Mouse (Mus musculus) erythroblast, adult 5-6 weeks (primary cell): ENCODE results near the gene Il9. TPM values are rescaled to one million over a fixed set of nuclear protein-coding genes. Genes with fewer than 3 reads are reported as not detected.

ENCODE experiments used
- ATAC-seq: replicated peaks from 2 replicates; pipeline ENCODE4 v1.8.0; 2016; ENCODE audit warnings: moderate number of reproducible peaks, mild to moderate bottlenecking, moderate TSS enrichment, inconsistent platforms; ENCODE audit not compliant: poor library complexity, low FRiP score, severe bottlenecking
- total RNA-seq, 2 experiments: library from RNA; stranded (forward) in 1 of 2; stranded (reverse) in 1 of 2; fragments of 150-400 nt in 1 of 2; fragments of 200-764, 138-1000 nt in 1 of 2; gene quantifications; 2 replicates each; pipeline versions ENCODE4 v1.2.3 to v1.2.4; 2015 to 2017; ENCODE audit warnings: low replicate concordance in 2 of 2

The Il9 gene
- total RNA-seq, 2 experiments from 2014 or later: not detected

DNA sequence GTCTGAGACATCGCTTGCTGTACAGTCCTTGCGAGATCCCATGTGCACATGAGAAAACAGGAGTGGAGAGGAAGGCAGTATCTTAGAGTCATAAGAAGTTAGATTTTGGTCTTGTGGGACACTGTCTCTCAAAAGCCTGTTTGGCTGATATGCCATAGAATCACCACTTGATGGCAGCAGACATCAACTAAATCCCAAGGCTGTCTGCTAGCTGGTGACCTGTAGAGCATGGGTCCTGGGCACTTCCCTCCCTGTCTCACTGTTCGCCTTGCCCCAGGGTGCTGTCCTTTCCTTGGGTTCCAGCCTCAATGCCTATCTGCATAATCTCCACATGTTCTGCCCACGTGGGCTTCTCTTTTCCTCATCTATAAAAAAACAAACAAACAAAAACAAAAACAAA, 6.7 kb downstream of the Il9 start:
- no peak for ATAC-seq

DNA sequence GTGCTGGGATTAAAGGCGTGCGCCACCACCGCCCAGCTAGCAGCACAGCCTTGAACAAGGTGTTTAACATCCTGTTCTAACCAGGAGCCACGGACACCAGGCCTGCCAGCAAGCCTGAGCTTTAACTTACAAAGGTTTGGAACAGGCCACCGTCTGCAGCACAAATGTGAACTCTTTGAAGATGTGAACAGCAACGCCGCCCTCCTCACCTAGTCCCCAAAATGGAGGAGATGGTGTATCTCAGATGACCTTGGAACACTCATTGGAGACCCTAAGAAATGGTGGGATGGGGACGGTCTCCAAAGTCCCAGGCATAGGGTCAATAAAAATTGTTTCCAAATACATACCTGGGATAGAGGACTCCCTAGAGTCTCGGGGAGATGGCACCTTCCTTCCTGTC, 9.4 kb downstream of the Il9 start:
- ATAC-seq: no peak

DNA sequence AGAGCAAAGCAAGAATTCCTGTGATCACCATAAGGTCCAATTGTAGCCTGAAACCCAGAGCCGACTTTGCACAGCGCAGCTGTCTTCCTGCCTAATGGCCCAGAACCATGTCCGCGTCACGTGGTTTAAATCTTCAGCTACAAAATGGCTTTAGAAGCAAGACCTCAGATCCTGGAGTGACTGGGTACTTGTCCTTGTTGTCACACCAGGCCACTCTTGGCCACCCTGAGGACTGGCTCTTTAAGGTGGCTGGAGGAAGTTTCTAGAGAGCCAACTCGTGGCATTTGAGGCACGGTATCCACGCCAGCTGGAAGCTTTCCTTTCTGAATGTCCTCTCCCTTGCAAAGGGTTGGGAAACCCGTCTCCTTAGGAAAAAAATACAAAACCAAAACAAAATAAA, 10.1 kb downstream of the Il9 start:
- ATAC-seq: no peak

DNA sequence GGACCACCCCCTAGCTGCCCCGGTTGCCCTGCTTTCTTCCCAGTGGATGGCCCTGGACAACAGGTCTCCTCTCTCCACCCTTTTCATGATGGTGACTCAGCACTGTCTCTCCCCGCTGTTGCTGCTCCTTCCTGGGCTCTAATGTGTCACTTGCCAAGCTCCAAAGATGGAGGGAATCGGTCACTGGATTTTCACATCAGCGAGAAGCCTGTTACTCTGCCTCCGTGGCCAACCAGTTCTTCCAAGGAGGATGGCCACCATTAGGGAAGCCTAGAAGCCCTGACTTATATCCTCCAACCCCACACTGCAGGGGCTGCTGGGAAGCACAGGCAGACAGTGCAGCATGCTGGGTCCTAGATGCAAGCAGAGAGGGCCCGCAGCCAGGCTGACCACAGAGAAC, 10.8 kb downstream of the Il9 start:
- no peak for ATAC-seq

DNA sequence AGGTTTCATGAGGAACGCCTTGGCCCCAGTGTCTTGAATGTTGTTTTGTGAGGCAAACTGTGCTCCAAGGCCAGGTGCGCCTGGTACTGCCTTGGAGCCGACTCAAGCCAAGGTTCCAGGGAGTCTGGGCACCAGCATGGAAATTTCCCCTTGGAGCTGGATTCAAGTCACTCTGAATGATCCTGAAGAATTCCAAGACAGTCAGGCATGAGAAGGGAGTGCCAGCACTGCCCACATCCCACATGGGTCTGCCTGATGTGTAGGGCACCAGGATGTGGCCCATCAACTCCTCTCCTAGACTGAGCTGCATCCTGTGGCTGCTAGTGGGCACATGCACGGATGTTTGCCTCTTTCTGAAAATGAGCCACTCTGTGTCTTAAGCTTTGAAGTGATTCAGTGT, 13.5 kb downstream of the Il9 start:
- no peak for ATAC-seq

DNA sequence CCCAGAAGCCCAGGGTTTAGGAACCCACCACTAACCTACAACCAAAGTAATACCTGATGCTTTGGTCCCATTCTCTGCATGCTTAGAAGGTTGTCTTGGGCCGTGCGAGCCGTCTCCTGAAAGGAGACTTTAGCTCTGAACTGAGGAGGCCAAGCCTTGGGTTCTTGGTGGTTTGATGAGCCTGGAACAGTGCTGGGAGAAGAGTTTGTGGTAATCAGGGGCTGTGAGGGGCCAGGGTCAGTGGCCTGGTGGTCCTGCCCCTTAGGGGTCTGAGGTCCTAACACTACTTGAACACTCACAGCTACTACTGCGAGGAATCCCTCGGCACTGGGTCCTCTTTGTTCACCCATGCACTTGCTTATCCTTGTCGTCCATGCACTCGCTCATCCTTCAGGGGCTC, 14.3 kb downstream of the Il9 start:
- no peak for ATAC-seq

DNA sequence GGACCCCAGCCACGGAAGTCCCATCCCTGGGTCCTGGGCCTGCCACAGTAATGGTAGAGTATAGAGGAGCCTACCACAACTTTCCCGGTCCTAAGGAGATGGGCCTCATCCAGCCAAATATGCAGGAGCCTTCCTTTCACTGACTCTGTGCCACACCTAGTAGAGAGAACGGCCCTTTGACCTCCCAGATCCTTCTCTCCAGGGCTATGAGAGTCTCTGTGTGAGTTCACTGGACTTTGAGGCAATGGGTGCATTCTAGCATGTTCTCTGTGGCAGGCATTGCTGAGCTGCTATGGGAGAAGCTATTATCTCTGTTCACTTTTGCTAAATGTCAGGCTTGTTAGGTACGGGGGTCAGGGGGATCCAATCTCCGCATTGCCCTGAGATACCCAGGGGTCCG, 18.3 kb downstream of the Il9 start:
- ATAC-seq: no peak

DNA sequence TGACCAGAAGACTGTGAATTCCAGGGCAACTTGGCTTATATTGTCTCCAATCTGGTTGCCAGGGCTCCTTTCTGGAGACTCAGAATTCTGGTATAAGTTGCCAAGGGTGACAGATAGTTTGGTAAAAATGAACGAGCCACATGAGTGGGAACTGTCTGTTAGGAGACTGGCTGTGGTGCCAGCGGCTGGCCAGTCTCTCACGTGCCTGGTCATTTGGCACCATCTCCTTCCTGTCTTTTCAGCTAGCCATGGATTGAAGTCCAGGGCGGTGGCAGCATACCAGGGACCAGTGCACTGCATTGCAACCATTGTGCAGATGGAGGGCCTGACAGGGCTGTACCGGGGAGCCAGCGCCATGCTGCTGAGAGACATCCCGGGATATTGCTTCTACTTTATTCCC, 18.8 kb downstream of the Il9 start:
- no peak for ATAC-seq

DNA sequence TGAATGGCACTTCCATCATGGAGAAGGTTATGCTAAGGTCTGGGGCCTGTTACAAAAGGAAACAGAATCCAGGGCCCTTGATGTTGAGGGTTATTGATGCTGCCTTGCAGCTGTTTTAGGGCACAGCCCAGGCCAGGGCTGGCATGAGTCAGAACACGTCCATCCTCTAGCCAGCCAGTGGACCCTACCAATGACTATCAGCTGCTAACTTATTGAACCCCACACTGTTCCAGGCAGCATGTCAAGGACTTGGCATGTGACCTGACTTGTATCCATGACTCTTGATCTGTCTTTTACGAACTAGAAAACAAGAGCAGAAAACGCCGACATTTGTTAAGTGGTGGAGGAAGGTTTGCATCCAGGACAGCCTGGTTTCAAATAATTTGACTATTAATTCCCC, 19.3 kb downstream of the Il9 start:
- ATAC-seq: no peak

DNA sequence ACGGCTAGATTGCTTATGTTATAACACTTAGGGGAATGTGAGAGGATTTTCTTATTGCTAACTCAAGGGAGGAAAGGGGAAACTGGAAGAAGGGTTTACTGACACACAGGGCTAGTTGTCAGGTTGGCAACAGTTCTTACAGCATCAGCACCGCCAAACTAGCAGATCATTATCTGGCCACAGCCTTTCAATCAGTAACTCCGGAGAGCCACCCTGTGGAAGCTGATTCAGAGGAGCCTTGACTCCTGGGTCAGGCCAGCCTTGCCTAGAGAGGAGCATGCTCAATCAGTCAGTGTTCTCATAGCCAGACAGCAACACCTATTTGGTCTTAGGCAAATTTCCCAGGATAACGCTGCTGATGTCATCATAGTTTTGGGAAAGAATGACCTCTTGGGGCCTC, 20.6 kb downstream of the Il9 start:
- ATAC-seq: no peak

DNA sequence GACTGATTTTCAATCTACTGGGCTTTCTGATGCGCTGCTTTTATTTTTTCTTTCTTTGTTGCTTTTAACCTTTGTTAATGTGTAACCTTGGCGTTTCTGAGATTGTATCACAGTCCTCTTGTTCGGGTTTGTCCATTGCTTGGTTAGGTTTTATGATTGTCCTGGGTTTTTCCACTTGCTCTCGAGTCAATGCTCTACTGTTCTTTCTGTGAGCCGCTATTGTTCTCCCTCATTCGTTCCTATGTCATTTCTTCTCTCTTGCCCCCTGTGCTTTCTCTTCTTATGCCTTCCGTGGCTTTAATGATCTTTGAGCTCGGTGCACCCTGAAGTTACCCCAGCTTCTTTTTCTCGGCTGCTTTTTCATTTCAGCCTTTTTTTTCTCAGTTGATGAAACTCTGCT, 24.0 kb downstream of the Il9 start:
- no peak for ATAC-seq

DNA sequence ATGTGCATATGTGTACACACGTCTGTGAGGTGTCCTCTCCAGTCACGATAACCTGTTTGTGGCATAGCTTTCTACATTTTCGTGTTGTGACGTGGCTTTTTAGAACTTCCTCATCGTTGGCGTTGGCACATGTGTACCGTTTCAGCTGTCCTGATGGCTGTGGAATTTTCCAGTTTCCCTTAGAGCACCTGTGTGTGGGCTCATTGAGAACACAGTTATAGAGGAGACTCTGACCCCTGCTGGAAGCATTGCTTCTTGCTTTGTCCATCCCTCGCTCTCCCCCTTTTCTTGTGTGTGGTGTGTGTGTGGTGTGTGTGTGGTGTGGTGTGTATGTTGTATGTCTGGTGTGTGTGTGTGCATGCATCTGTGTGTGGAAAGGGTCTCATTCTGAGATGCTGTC, 32.0 kb downstream of the Il9 start:
- ATAC-seq: no peak

DNA sequence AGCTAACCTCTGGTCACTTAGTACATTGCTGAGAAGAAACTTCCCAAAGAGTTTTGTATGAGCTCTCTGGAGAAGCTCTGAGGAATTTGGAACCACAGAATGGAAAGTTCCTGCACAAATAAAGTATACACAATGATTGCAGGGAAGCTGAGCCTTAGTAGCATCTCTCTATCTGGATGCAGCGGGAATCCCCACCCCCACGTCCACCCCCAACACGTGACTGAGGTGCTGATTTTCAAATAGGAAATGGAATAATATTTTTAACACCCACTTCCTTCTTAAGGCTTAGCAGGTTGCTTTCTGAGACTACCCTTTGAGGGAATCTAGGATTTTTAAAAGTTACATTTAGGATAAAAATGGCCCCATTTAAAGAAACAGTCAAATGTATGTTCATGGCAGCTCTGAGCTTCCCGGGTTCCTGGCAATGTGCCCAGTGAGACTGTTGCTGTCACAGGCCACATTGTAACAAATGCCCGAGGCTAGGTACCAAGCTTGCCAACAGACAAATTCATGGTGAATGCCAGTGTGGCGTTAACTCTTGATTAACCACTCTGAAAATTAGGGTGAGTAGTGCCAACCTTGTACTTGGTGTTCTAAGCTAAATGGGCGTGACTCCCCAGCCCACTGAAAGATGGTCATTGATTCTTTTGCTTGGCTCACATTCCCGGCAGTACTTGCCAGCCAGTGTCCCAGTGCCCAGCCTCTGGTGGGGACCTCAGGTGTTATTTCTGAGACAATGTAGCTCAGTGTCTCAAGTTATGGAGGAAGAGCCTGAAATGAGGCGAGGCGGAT, 32.6 kb downstream of the Il9 start:
- no peak for ATAC-seq

DNA sequence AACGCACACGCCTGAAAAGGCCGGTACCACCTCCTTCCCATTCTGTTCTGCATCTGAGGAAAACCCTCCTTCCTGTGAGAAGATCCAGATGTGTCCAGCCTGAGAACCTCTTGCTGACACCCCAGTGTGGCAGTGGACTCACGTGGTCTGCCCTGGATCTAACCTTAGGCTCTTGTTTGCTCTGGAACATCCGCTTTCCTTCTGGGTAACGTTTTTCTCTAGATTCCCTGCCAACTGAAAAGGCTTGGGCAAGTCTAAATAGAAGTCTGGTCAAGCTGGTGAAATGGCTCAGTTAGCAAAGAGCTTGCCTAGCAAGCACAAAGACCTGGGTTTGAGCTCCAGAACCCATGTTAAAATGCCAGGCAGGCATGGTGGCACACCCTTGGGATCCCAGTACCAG, 37.0 kb downstream of the Il9 start:
- no peak for ATAC-seq

DNA sequence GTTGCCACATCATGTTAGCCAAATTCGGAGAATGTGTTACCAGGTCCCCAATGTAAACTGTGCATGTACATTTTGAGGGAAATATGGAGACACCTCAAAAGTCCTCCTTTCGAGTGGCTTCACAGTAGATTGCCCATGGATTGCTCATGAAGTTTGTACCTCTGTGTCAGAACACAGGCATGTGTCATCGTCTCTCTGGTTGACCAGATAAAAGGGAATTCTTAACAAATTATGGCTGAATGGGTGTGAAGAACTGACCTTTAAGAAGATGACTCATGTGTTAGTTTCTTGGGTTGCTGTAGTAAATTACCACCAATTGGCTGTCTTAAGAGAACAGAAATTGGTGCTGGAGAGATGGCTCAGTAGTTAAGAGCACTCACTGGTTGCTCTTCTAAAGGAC, 37.9 kb downstream of the Il9 start:
- ATAC-seq: no peak

DNA sequence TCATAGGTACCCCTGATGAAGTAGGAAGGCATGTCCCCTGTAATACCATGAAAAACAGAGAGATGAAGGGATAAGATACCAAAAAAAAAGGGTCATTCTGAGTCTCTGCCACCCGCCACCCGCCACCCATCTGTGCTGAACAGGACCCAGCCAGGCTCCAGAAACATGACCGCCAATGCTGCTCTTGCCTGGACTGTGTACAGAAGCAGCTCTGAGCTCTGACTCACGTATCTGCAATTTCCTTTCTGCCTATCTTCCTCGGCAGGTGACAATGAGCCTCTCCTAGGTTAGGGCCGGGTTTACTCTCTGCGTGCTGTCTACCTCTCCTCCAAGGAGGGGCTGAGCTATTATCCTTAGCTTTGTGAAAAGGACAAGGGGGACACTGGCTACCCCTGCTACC, 38.6 kb downstream of the Il9 start:
- no peak for ATAC-seq

DNA sequence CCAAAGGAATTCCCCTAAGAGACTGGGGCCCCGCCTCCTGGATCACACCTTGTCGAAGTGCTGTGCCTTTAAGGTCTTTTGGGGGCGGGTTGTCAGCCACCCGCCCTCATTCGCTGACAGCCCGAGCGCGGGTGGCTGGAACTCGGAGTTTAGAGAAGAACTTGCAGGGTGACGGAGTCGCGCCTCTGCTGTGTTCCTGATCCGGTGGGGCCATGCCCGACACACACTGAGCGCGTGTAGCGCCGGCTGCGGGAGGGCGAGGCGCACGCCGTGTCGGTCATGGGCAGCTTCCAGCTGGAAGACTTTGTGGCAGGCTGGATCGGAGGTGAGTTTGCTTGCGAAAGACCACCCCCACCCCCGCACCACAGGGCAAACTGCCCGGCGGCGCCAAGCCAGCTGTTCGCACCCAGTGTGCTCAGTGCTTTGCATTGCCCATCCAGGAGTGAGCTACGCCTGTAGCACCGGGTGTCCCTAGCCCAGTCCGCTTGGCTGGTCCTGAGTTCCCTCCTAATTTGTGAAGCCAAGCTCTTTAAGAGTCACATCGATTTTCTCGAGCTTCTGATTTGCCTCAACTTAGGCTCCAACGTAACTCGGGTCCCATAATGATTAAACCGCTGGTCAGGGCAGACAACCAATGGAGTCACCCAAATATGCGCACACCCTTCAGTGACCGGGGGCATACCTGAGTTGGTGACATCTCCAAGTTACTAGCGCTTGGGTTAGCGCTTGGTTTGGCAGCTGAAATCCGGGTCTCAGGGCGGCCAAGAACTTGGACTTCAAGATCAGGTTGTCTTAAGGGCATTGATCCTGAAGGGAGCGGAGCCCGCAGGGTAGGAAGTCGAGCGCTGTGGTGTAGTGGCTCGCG, 43.6 kb downstream of the Il9 start, which contains the start of gene Slc25a48:
Gene Slc25a48, plus strand, starts transcription at position 145 of the 865 bp plus-strand sequence.
- ATAC-seq: no peak

DNA sequence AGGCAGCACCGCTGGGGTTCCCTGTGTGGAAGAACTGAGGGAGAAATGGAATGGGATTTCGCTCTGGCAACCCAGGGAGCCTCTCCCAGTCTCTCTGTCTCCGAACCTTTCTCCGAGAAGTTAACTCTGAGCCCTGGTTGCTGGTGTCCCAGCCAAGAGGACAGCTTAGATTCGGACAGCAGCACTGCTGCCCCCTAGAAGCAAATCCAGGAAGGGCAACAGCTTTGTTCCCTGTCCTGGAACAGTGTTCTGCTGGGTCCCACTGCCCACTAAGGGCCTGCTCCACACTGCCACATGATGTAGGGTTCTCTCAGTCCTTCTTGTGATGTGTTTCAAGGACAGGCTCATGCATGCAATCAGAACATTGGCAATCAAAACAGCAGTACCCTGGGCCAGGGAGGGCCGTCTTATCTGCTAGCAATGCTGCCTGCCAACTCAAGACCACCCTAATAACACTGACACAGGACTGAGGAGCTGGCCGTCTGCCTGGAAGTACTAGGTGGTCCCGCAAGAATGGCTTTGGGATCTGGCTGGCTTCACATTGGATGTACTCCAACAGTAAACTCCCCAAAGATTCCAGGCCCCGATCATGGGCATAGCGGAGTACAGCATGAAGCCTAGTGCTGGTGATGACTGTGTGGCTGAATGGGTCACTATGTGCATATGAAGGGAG, 46.3 kb downstream of the Il9 start:
- ATAC-seq: no peak

DNA sequence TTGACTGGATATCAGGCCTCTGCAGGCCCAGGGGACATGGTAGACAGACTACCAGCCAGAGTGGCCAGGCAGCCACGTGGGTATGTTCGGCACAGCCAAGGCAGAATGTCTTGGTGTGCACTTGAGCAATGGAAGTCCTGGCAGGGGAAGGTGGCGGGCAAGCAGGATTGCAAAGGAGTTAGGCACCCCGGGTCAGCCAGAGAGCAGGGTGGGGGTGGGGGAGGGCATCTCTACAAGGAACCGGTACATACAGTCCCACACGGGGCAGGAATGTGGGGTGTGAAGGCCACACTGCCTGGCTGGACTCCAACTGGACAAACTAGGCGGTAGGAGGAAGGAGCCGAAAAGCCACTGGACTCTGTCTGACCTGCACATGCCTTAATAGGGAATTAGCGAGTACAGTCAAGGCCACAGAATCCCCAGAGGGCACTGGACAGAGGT, 47.7 kb downstream of the Il9 start:
- ATAC-seq: no peak

DNA sequence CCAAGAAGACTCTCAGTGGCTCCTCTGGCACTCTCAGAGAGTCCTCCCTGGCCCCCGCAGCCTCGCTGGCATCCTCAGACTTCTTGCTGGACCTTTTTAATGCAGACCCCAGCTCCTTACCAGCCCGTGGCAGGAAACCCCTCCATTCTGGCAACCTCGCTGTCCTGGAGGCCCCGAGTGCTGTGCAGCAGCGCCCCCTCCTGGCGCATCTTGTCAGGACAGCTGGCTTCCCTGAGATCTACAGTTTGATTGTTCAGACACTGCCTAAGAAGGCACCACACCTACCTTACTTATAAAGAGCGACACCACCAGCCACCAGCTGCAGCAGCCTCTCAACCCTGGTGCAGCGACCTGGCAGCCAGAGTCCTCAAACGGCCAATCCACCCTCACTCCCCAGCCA, 48.6 kb downstream of the Il9 start:
- ATAC-seq: no peak

DNA sequence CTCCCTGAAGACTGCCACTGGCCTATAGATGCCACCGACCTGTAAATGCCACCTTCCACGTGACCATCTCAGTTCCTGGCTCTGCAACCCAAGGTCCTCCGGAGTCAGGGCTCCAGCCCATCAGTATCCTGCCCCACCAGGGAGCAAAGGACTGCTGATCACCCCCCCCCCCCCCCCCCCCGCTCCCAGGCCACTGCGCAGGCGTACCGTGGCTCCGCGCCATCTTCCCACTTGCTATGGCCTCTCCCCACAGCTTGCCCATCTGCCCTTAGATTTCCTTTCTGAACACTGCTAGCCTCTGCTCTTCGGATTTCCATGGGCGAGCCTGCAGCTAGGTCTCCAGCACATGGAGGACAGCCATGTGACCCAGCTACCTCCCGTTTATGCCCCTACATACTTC, 49.5 kb downstream of the Il9 start:
- no peak for ATAC-seq
